Mouse (Mus musculus) adrenal gland, adult 8-10 months (tissue): Measurements from ENCODE around the gene Kcnh1. TPM values are rescaled to one million over a fixed set of nuclear protein-coding genes. Genes with fewer than 3 reads are reported as not detected.

Experiments used
- DNase-seq: peaks from one replicate; pipeline ENCODE4 v3.0.0; 2022
- total RNA-seq, 4 experiments: library from RNA; stranded (reverse); gene quantifications; 2 replicates each; pipeline ENCODE4 v1.2.4; 2022

Kcnh1 gene
- under 1 TPM; 0.06 to 0.62 (median 0.28) TPM for total RNA-seq

DNA sequence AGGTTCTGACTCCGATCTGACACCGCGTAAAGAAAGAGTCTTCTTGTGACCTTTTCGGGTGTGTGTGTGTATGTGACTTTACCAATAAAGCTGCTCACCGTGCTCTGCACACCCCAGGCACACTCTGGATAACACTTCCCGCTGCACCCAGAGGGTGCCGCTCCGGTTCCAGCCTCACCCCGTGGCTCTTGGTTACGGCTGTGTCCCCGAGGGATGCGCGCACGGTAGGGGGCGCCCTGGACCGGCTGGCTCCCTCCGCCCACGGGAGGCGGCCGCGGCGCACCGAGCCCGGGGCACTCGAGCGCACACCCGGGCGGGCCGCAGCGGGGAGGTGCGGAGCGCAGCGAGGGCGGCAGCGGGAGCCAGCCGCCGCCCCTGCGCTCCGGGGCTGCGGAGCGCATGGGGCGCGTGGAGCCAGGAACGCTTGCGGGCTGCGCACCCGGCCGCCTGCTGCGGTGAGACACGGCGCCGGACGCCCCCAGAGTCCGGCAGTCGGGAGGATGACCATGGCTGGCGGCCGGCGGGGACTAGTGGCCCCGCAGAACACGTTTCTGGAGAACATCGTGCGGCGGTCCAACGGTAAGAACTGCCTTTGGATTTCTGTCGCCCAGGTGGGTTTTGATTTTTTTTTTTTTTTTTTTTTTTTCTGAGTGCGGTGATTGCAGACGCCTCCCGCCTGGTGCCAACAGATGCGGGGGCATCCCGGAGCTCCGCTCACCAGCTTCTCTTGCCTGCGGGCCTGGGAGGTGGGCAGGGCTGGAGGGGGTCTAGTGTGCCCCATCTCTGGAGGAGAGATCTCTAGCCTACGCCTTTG is at the start of gene Kcnh1:
Gene Kcnh1, plus strand, starts transcription at position 267 of the 814 bp plus-strand sequence.
- DNase-seq: peak; percentile 80

DNA sequence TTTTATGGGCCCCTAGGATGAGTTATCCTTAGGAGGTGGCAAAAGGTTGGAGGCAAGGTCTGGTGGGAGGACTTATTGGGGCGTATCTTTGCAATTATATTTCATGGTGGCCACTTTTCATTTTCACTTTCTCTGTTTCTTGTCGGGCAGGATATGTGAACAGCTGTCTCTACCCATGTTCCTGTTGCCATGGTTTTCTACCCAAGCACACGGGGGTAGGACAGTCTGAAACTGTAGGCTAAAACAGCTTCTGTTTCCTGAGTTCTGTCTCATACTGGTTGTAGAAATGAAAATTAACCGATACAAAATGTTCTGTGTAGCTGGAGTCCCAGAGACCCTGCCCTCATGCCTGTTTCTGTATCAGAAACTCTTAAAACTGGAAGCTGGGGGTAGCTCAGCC is 39.4 kb upstream of the Kcnh1 start:
- no peak for DNase-seq

- no peak for DNase-seq
Observed at GRCm38 (mm10) chr1:192171477-192171876, 19.1 kb upstream of the Kcnh1 start.

- no peak for DNase-seq
Observed at GRCm38 (mm10) chr1:192179877-192180276, 10.7 kb upstream of the Kcnh1 start.

DNA sequence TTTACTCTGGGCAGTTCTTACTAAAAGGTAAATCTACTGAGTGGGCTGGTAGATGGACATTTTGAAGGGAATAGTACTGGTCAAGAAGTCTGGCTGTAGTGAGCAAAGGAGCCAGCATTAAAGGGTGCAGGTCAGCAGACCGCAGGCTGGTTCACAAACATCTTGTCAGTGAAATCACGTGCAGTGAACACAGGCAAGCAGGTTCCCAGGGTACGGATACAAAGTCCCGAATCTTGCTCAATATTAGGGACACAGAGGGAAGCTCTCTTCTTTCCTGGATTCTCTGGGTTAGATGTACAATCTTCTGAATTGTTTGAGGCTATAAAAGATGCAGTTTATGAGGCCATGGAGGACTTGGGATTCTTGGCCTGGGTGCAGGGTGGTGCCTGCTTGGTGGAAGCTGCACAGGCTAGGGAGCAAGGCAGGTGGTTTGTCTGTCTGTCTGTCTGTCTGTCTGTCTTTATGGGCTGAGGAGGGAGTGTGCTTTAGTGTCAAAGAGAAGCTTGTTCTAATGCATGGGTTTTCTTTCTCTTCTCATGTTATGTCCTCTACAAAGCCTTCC is 8.8 kb upstream of the Kcnh1 start:
- no peak for DNase-seq

DNA sequence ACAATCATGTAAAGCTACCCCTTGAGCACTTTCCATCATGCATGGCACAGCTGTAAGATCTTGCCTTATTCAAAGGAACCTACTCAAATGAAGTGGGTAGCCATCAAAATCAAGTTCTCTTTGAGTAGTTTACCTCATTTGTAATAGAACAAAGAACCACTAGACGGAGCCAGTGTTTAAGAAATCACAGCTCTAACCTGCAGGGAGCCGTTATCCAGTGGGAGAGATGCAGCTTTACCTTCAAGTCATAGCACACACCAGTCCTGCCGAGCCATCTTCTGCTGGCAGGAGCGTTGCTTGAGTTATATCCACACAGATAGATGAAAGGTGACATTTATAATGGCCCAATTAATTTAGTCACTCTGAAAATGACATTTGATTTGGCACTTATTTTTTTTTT is 1.5 kb upstream of the Kcnh1 start:
- no peak for DNase-seq

- DNase-seq: no peak
Observed at GRCm38 (mm10) chr1:192189771-192190170, 803 bp upstream of the Kcnh1 start.

DNA sequence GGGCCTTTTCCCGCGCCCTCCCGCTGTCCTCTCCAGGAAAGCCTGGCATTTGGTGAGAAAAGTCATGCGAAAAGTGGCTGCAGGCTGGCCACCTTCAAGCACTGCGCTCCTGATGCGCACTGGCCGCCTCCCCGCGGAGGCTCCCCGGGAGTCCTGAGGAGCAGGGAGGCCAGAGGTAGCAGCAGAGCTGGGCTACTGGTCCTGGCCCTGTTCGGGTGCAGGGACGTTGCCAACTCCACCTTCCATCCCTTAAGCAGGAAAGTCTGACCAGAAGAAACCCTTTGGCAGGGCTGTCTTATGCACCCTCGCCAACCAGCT is 707 bp downstream of the Kcnh1 start:
- no peak for DNase-seq

GRCm38 (mm10) chr1:192191859-192192258 is 1.3 kb downstream of the Kcnh1 start:
- no peak for DNase-seq

- DNase-seq: no peak
Observed at GRCm38 (mm10) chr1:192192710-192193109, 2.1 kb downstream of the Kcnh1 start.

DNA sequence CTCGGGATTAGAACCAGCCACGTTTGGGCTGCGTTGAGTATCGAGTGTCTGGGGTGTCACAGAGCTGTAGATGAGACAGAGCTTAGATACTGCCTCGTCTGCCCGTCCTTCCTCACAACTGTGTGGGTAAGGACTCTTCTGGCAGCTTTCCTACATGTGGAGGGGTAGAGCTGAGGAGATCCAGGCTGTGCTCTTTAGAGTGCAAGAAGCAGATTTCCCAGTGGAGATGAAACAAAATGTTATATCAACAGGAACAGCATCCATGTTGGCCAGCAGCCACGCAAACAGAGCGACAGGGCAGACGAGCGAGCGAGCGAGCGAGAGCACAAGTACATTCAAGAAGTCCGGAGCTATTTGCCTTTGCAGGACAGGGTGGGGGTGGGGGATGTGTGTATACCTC is 3.1 kb downstream of the Kcnh1 start:
- DNase-seq: no peak

DNA sequence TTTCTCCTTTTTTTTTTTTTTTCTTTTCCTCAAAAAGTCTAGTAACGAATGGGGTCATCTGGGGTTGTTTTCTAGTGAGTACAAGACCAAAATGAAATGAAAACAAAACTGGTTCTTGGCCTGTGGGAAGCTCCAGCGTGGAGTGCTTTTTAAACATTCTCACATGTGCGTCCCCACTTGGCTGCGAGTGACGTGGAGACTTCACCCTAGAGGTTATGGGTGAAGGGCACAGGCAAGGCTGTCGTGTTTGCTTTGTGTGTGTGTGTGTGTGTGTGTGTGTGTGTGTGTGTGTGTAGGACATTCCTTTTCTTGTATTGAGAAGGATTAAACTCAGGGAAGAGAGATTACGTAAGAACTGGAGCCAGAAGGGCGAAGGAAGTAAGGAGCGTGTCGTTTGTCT is 6.9 kb downstream of the Kcnh1 start:
- DNase-seq: no peak

- no peak for DNase-seq
Observed at GRCm38 (mm10) chr1:192202936-192203335, 12.4 kb downstream of the Kcnh1 start.

- DNase-seq: no peak
Observed at GRCm38 (mm10) chr1:192207956-192208355, 17.4 kb downstream of the Kcnh1 start.

- no peak for DNase-seq
Observed at GRCm38 (mm10) chr1:192212448-192212847, 21.9 kb downstream of the Kcnh1 start.

DNA sequence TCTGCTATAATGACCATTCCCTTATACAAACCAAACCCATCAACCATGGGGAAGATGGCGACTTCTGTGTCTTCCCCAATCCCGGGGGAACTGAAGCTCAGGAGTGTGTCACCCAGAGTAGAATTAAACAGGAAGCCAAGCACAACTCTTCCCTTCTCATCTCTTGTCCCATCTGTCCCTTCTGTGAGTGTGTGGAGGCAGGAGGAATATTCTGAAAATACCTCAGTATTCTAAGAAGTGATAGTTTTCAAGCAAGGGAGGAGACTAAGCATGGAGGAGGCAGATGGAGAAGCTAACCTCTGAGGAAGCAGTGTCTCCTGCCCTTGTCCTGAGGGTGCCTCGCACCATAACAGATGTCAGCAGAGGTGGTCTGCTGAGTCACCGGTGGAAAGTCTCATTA is 24.1 kb downstream of the Kcnh1 start:
- DNase-seq: no peak

- peak; percentile 21 for DNase-seq
Observed at GRCm38 (mm10) chr1:192220156-192220555, 29.6 kb downstream of the Kcnh1 start.

DNA sequence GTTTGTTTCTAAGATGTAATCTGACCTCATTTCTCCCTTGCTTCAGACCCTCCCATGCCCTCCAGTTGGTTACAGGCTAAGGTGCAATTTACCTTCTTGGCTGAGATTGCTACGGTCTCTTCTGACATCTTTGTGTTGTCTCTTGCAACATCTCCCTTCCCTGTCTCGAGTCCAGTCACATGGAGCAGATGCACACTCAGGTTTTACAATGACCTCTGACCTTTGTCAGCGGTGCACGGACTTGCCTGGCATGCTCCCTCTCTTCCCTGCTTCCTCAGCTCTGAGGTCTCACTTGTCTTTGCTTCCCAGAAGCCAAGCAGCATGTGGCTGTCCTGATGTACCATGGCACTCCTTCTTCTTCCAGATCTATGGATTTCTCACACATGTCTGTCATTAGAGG is 33.6 kb downstream of the Kcnh1 start:
- no peak for DNase-seq

GRCm38 (mm10) chr1:192232696-192233095 is 42.1 kb downstream of the Kcnh1 start:
- DNase-seq: no peak

GRCm38 (mm10) chr1:192246836-192247235 is 56.3 kb downstream of the Kcnh1 start:
- peak; percentile 48 for DNase-seq

- DNase-seq: no peak
Observed at GRCm38 (mm10) chr1:192259146-192259545, 68.6 kb downstream of the Kcnh1 start.

DNA sequence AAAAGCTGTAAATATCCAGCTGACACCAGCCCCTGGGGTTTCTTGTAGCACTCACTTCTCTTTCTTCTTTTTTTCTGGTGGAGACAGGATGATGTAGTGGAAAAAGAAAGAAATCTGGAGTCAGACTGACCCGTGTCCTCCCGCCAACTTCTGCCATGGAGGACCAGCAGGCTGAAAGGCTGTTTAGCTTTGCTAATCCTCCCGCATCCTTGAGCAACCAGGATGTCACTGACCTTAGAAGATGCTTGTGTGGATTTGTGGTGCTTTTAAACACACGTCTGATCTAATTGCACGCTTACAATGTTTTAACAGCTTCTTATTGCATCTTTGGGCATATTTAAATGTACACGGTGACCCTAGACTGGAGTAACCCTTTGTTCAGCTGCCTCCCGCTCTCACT is 69.0 kb downstream of the Kcnh1 start:
- no peak for DNase-seq

DNA sequence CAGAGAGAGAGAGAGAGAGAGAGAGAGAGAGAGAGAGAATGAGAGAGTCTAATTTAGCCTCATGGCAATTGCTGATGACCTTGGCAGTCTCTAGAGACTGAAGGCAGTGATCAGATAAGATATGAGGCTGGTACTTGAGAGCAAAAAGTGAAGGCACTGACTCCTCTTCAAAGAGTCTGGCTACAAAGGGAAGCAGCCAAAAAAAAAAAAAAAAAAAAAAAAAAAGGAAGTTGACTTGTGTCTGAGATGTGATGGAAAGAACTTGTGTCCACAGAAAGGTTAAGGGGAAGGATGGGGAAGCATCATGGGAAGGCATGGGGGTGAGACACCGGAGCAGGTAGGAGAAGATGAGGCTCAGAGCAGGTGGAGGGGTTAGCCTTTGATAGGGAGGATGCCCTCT is 75.1 kb downstream of the Kcnh1 start:
- DNase-seq: no peak

DNA sequence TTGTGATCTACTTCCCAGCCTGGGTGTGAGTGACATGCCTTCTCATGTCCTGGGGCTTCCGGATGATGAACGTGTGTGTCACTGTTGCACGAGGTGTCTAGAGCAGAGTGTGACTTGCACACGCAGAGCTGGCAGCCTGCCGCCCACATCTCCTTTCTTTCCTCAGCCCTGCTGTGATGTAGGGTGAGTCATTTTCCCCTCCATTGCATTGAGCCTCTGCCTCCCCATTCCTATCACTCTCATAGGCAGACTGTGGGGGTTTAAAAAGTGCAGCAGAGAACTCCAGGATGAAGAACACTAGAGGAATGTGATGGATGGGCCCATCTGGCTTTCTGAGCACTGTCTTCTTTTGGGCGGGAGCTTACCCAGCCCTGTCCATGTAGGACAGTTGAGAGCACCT is 76.4 kb downstream of the Kcnh1 start:
- no peak for DNase-seq

DNA sequence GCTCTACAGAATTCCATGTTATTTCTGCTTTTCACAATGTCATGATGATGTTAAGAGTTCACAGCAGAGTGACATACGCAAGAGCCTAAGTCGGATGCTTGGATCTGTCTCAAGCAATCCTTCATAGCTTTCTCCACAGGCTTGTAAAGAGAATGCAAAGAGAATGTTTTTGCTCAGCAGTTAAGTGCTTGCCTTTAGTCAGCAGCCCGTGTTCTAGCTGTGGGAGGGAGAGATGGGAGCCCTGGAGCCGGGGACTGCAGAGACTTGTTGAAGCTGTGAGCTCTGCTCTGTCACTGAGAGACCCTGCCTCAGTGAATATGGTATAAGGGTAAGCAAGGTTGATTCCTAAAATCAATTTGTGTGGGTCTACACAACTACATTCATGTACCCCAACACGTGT is 78.3 kb downstream of the Kcnh1 start:
- DNase-seq: no peak
